8 mouse cellular contexts compared by ENCODE assay signal in genomic region chr3:27153701-27154209, GRCm38 (mm10). TPM values are rescaled to one million over a fixed set of nuclear protein-coding genes. Genes with fewer than 3 reads are reported as not detected.
A peak's percentile ranks its signal among the peaks of the same experiment; 100 is the strongest.
DNase-seq lines count a peak whose midpoint lies in the region; ATAC-seq and TF ChIP-seq lines count a peak whose summit lies in the region.

Ect2 (minus strand) TSS chr3:27153878.

- no peaks in the 10 kb centered on the region for H3K9me3 ChIP-seq in embryonic facial prominence, embryonic 15.5 days (replicated peaks)
- H3K9me3 ChIP-seq in limb, embryonic 14.5 days (ENCODE audit: control insufficient read depth, low read length) = no peaks in the 10 kb centered on the region
- H3K9me3 ChIP-seq in midbrain, postnatal 0 days (ENCODE audit: low read length) = no peaks in the 10 kb centered on the region

- no peak; the same call in 1 of the 2 replicates for TF ChIP-seq POLR2A in bone marrow, adult 2 months (IDR thresholded peaks at IDR 0.05; ENCODE audit: borderline replicate concordance, control insufficient read depth, low read depth, low read length)
- peak; percentile 17; the same call in 1 of the 2 replicates for TF ChIP-seq POLR2A in limb, embryonic 14.5 days (IDR thresholded peaks at IDR 0.05; ENCODE audit: borderline replicate concordance, extremely low read depth, insufficient read depth, insufficient read length)

- peaks cover 2% of the 10 kb centered on the region for H3K4me1 ChIP-seq in bone marrow, adult 2 months (ENCODE audit: control insufficient read depth, insufficient read depth, low read length)
- peaks cover 19% of the 10 kb centered on the region for H3K4me1 ChIP-seq in embryonic facial prominence, embryonic 15.5 days
- peaks cover 16% of the 10 kb centered on the region for H3K4me1 ChIP-seq in limb, embryonic 14.5 days (ENCODE audit: control insufficient read depth, insufficient read depth, low read length)
- no peaks in the 10 kb centered on the region; the same call in 1 of the 2 replicates for H3K4me1 ChIP-seq in midbrain, postnatal 0 days (ENCODE audit: insufficient read depth, low read length)

- peak; percentile 15; the same call in 1 of the 2 replicates for TF ChIP-seq CTCF in bone marrow, adult 2 months (IDR thresholded peaks at IDR 0.05; ENCODE audit: control insufficient read depth, insufficient read depth, low read length)
- peak; percentile 28 for TF ChIP-seq CTCF in midbrain, postnatal 0 days (IDR thresholded peaks at IDR 0.05)

- DNase-seq in 416B (ENCODE audit: low read depth) = peak; percentile 99
- DNase-seq in heart, adult 8-10 months (ENCODE audit: low spot score) = peak; percentile 100
- peak; percentile 100 for DNase-seq in kidney, adult 9 months
- DNase-seq in limb, embryonic 14.5 days (ENCODE audit: low spot score) = peak; percentile 100
- DNase-seq in midbrain, postnatal 0 days (ENCODE audit: low spot score) = peak; percentile 100
- DNase-seq in spleen, postnatal 14 days (ENCODE audit: low spot score in 2 of 2) = peak; percentile 96 to 97

- no peaks in the 10 kb centered on the region for H3K27me3 ChIP-seq in embryonic facial prominence, embryonic 15.5 days
- no peaks in the 10 kb centered on the region for H3K27me3 ChIP-seq in limb, embryonic 14.5 days (ENCODE audit: control insufficient read depth, insufficient read depth, low read length)
- no peaks in the 10 kb centered on the region for H3K27me3 ChIP-seq in midbrain, postnatal 0 days (ENCODE audit: insufficient read depth, low read length)

- peak within 1 kb of the TSS; percentile 98 for H3K4me3 ChIP-seq in bone marrow, adult 2 months (replicated peaks; ENCODE audit: control insufficient read depth, low read depth, low read length)
- peak within 1 kb of the TSS; percentile 79 for H3K4me3 ChIP-seq in embryonic facial prominence, embryonic 15.5 days (replicated peaks)
- H3K4me3 ChIP-seq in limb, embryonic 14.5 days (replicated peaks; ENCODE audit: low read length) = peak within 1 kb of the TSS; percentile 60
- peak within 1 kb of the TSS; percentile 83 for H3K4me3 ChIP-seq in midbrain, postnatal 0 days (ENCODE audit: low read depth, low read length)

- peak within 1 kb of the TSS; percentile 82 for H3K27ac ChIP-seq in bone marrow, adult 2 months (ENCODE audit: control insufficient read depth, insufficient read depth, low read depth, low read length, poor library complexity)
- peak within 1 kb of the TSS; percentile 77 for H3K27ac ChIP-seq in embryonic facial prominence, embryonic 15.5 days (replicated peaks)
- H3K27ac ChIP-seq in limb, embryonic 14.5 days (replicated peaks; ENCODE audit: low read depth, low read length) = peak within 1 kb of the TSS; percentile 77
- H3K27ac ChIP-seq in midbrain, postnatal 0 days (ENCODE audit: low read depth, low read length) = peak within 1 kb of the TSS; percentile 38; the same call in 1 of the 2 replicates

- peak within 1 kb of the TSS; percentile 57 for H3K9ac ChIP-seq in embryonic facial prominence, embryonic 15.5 days
- H3K9ac ChIP-seq in limb, embryonic 14.5 days (ENCODE audit: low read depth, low read length, severe bottlenecking) = peak within 1 kb of the TSS; percentile 66
- peak within 1 kb of the TSS; percentile 36; the same call in 1 of the 2 replicates for H3K9ac ChIP-seq in midbrain, postnatal 0 days (replicated peaks; ENCODE audit: low read length, poor library complexity, severe bottlenecking)

- peaks cover 10% of the 10 kb centered on the region; the same call in 1 of the 2 replicates for H3K36me3 ChIP-seq in embryonic facial prominence, embryonic 15.5 days
- H3K36me3 ChIP-seq in limb, embryonic 14.5 days (ENCODE audit: control insufficient read depth, insufficient read depth, low read length) = peaks cover 5% of the 10 kb centered on the region; the same call in 1 of the 2 replicates
- no peaks in the 10 kb centered on the region for H3K36me3 ChIP-seq in midbrain, postnatal 0 days (ENCODE audit: insufficient read depth, low read length)

- H3K4me2 ChIP-seq in embryonic facial prominence, embryonic 15.5 days (replicated peaks) = peak within 1 kb of the TSS; percentile 77
- H3K4me2 ChIP-seq in limb, embryonic 14.5 days (replicated peaks; ENCODE audit: low read depth, low read length, severe bottlenecking) = peak within 1 kb of the TSS; percentile 61
- peak within 1 kb of the TSS; percentile 95 for H3K4me2 ChIP-seq in midbrain, postnatal 0 days (ENCODE audit: low read depth, low read length, poor library complexity, severe bottlenecking)

- WGBS in bone marrow, adult 2 months = under 1% methylated on average over 37 of the region's 37 CpGs
- under 1% methylated on average over 37 of the region's 37 CpGs for WGBS in embryonic facial prominence, embryonic 15.5 days
- under 1% methylated on average over 37 of the region's 37 CpGs for WGBS in limb, embryonic 14.5 days
- WGBS in midbrain, postnatal 0 days = 1% methylated on average over 37 of the region's 37 CpGs

- peak; percentile 100 for ATAC-seq in embryonic facial prominence, embryonic 15.5 days (ENCODE audit: insufficient number of reproducible peaks, low FRiP score, low TSS enrichment, low read depth)
- peak; percentile 99 for ATAC-seq in limb, embryonic 14.5 days (ENCODE audit: low FRiP score, low read depth)
- ATAC-seq in midbrain, postnatal 0 days (ENCODE audit: low FRiP score) = peak; percentile 100

RNA-seq across cellular contexts. Expression of gene Ect2, which starts in this region (rescaled TPM):
- polyA plus RNA-seq in bone marrow, adult 2 months (2011; ENCODE audit: insufficient read depth, insufficient read length, low replicate concordance, missing spikeins) = 23.6 and 28.8 TPM in 2 replicates
- polyA plus RNA-seq in embryonic facial prominence, embryonic 15.5 days (2015; fragmentation: Nextera tagmentation; extraction: Ambion mirVana) = 33.5 and 33.8 TPM in 2 replicates
- under 1 TPM; 0.12 to 0.43 (median 0.29) TPM for total RNA-seq in heart, adult 8-10 months (2022)
- 19.3 and 21.4 TPM in 2 replicates for polyA plus RNA-seq in limb, embryonic 14.5 days (2012; rRNA removed)
- 33.8 and 40.6 TPM in 2 replicates for polyA plus RNA-seq in limb, embryonic 14.5 days (2014; fragmentation: Nextera tagmentation; extraction: Ambion mirVana)
- total RNA-seq in midbrain, postnatal 0 days (2014; rRNA removed) = 2.8 and 3.9 TPM in 2 replicates
- polyA plus RNA-seq in midbrain, postnatal 0 days (2015; fragmentation: Nextera tagmentation; extraction: Ambion mirVana) = 2.2 and 2.5 TPM in 2 replicates

Comparison
In these comparisons a context has a peak if more than half of its experiments do, and no peak if none do; other contexts are left out.
1. Peak in every context shown above with its lines: DNase-seq, ATAC-seq, H3K4me3 ChIP-seq and H3K27ac ChIP-seq.
2. Peak in DNase-seq in heart, adult 8-10 months; RNA of the gene not detected or under 1 TPM.